Mouse (Mus musculus): Measurements from ENCODE around the gene Nfib.

Gene Nfib

DNA sequence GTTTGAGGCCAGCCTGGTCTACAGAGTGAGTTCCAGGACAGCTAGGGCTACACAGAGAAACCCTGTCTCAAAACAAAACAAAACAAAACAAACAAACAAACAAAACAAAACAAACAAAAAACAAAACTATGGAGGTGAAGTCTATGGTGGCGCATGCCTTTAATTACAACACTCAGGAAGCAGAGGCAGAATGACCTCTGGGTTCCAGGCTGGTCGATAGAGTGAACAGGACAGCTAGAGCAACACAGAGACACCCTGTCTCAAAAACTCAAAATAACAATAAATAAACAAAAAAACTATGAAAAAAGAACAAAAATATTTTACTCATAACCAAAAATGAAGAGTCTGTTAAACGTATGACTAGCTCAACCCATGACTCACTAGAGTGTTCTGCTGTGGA lies 236.6 kb downstream of the Nfib start:
- no peak for DNase-seq (ENCODE audit: low read depth, low spot score)

GRCm38 (mm10) chr4:82466717-82467116 lies 238.8 kb downstream of the Nfib start:
- no peak for DNase-seq (ENCODE audit: low read depth, low spot score)

- DNase-seq (ENCODE audit: low read depth, low spot score) = no peak
Measured at GRCm38 (mm10) chr4:82466144-82466543, 239.4 kb downstream of the Nfib start.

- no peak for DNase-seq (ENCODE audit: low read depth, low spot score)
Measured at GRCm38 (mm10) chr4:82464051-82464632, 241.4 kb downstream of the Nfib start.

DNA sequence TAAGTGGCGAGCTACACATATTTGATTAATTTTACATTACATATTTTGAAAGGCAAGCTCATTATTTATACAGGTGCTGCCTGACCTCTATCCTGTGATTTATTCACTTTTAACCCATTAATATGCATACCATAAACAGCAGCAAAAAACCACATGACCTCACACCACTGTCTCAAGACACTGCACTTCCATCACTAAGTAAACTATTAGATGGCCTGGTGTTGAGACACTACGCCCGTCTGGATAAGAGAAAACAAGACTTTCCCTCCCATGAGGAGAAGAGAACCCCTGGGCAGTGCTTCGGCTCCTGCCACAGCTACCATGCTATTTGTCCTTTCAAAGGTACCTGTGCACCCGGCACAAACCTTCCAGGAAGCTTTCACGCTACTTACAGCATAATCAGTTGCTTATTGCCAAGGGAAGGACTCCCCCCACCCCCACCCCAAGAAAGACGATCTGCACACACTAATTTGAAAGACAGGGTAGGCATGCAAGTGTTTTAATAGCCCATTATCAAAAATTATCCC lies 242.3 kb downstream of the Nfib start:
- no peak for DNase-seq (ENCODE audit: low read depth, low spot score)

GRCm38 (mm10) chr4:82461676-82462075 lies 243.9 kb downstream of the Nfib start:
- no peak for DNase-seq (ENCODE audit: low read depth, low spot score)

DNA sequence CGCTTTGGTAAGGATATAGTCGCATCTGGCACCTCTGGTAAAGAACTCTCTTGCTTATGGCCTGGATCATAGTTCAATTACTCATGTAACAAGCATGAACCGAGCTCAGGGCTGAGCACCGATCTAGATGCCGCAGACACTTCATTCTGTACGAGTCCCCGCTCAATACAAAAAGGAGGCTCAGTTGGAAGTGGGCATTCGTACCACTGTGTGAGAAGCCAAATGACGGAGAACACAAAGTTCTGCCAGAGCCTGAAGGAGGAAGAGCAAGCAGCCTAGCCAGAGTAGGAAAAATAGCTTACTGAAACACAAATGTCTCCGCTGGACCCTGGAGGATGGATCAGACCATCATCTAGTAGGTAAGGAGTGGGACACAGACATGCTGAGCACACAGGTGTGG lies 246.7 kb downstream of the Nfib start:
- no peak for DNase-seq (ENCODE audit: low read depth, low spot score)

DNA sequence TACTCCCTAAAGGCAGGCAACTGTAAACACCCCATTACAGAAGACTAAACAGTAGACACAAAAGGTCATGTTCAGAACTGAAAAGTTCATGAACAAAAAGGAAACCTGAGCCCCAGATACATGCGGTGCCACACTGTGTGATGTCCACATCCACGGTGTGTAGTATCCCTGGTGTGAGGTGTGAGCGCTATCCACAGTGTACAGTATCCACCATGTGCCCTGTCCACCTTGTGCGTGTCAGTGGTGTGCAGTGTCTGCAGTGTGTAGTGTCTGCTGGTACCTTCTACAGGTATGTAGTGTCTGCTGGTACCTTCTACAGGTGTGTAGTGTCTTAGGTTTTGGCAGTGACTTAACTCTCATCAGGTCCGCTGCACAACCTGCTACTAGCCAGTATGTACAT lies 248.6 kb downstream of the Nfib start:
- no peak for DNase-seq (ENCODE audit: low read depth, low spot score)

GRCm38 (mm10) chr4:82456323-82456713 lies 249.2 kb downstream of the Nfib start:
- DNase-seq (ENCODE audit: low read depth, low spot score) = no peak

GRCm38 (mm10) chr4:82455617-82456322 lies 249.8 kb downstream of the Nfib start:
- DNase-seq (ENCODE audit: low read depth, low spot score) = no peak

DNA sequence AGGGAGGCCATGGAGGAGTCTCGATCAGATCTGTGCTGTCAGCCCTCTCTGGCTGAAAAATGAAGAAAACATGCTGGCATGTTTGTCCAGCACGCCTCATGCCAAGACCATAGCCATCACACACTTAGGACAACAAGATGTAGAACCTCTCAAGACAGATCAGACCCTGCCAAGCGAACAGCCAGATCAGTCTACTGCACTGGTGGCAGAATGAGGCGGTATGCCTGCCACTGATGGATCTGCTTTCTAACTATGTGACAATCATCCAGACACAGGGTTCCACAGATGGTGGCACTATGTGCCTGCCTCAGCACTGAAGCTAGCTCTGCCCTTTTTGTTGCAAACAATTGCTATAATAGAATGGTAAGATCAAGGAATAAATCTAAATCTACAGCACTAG lies 250.6 kb downstream of the Nfib start:
- DNase-seq (ENCODE audit: low read depth, low spot score) = no peak

- no peak for DNase-seq (ENCODE audit: low read depth, low spot score)
Measured at GRCm38 (mm10) chr4:82453341-82453740, 252.2 kb downstream of the Nfib start.

GRCm38 (mm10) chr4:82452905-82453304 lies 252.6 kb downstream of the Nfib start:
- no peak for DNase-seq (ENCODE audit: low read depth, low spot score)

DNA sequence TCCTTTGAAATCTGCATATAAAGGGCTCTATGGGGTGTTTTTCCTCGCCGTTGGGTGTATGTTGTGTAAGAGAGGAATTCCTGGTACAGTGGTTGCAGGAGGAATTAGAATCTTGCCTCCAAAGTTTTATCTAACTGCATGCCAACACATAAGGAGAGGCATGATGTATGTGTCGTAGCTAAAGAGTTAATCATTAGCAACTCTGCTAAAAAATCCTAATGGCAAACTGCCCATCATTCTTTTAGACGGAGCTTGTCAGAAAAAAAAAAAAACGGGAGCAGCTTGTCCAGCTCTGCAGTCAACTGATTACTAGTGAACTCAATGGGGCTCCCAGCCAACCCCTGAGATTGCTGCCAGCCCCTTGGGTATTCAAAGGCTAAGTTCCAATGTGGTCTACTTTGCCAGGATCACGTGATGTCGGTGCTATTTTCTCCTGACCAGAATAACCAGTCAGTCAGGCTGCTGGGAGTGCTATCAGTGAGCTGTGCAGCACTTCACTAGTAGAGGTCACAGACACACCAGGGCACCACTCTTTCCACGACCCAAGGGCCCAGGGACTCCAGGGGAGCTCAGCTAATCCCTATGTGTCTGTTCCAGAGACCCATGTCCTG lies 258.4 kb downstream of the Nfib start:
- DNase-seq (ENCODE audit: low read depth, low spot score) = peak; percentile 34

DNA sequence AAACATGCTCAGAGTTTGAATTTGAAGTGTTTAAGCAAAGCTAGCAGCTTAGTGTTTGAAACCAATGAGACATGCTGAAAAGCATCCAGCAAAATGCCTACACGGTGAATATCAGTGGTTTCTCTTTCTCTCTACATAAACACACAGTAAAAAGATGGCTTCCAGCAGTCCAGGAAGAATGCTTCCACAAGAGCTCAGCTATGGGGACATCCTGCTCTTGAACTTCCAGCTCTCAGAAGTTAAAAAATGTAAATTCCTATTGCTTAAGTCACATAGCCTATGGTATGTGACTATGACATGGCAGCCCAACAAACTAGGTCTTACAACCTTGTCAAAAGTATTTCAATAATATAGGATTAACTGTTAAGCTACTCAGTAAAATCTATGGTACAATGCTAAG lies 261.5 kb downstream of the Nfib start:
- no peak for DNase-seq (ENCODE audit: low read depth, low spot score)

DNA sequence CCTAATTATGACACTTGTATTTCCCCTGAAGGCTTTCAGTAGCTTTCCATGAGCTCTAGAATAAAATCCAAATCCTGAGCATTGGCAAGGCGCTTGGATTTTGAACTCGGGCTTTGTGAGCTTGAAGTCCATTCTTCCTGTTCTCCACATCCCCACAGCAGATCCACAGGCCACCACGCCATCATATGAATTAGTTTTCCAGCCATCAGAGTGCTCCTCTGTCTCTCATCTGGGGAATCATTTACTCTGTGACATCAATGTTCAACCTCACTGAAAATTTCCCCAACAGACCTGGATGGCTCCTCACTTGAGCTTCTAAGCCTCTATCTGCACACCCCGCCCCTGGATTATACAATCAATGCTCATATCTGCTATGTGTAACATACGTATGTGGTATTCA lies 262.1 kb downstream of the Nfib start:
- DNase-seq (ENCODE audit: low read depth, low spot score) = no peak

GRCm38 (mm10) chr4:82443003-82443402 lies 262.5 kb downstream of the Nfib start:
- DNase-seq (ENCODE audit: low read depth, low spot score) = no peak

DNA sequence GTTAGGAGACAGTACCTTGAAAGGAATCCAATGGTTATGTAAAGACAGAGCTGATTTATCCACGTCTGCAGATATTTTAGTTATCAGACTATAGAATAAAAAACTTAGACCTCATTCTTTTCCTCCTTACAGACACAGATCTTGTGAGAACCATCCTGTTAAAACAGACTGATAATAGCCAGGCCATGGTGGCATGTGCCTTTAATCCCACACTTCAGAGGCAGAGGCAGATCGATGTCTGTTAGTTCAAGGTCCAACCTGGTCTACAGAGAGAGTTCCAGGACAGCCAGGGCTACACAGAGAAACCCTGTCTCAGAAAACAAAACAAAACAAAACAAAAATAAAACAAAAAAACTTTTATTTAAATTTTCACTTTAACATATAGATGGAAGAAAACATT lies 264.9 kb downstream of the Nfib start:
- DNase-seq (ENCODE audit: low read depth, low spot score) = no peak

DNA sequence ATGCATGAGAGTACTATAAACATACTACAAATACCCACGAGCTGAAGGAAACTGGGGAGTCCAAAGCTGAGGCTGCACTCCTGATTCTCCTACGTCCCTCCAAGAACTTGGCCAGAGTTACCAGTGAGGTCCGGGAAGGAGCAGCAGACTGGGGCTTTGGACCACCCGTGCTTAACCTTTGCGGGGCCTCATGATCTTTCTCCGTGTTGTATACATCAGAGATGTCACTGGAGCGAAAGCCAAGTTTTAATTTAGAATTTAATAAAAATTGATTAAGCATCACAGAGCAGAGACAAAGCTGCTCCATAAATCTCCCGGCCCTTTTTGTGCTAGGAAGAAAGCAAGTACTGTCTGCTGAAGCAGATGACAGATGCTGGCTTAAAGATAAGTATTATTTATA lies 265.7 kb downstream of the Nfib start:
- no peak for DNase-seq (ENCODE audit: low read depth, low spot score)

- DNase-seq (ENCODE audit: low read depth, low spot score) = no peak
Measured at GRCm38 (mm10) chr4:82438631-82439030, 266.9 kb downstream of the Nfib start.

GRCm38 (mm10) chr4:82437533-82438318 lies 267.8 kb downstream of the Nfib start:
- DNase-seq (ENCODE audit: low read depth, low spot score) = no peak

- DNase-seq (ENCODE audit: low read depth, low spot score) = peak; percentile 69
Measured at GRCm38 (mm10) chr4:82436656-82437055, 268.9 kb downstream of the Nfib start.

Data from ZHBTc4 (cell line).